Mouse (Mus musculus) megakaryocyte, adult 5-6 weeks (primary cell): ENCODE results near the gene Adam10. TPM values are rescaled to one million over a fixed set of nuclear protein-coding genes. Genes with fewer than 3 reads are reported as not detected.

Experiments used
- ATAC-seq: 2 replicates; pipeline ENCODE4 v1.8.0; 2016; ENCODE audit warnings: mild to moderate bottlenecking, inconsistent platforms; ENCODE audit not compliant: poor library complexity, severe bottlenecking
- total RNA-seq, 2 experiments: library from RNA; stranded (forward) in 1 of 2; stranded (reverse) in 1 of 2; fragments of 153-499, 151-499 nt in 1 of 2; fragments of 221-1000, 200-1000 nt in 1 of 2; gene quantifications; 2 replicates each; pipeline versions ENCODE4 v1.2.3 to v1.2.4; 2015 to 2017

The Adam10 gene
- total RNA-seq, 2 experiments from 2014 or later: 51.2 to 113 TPM

DNA sequence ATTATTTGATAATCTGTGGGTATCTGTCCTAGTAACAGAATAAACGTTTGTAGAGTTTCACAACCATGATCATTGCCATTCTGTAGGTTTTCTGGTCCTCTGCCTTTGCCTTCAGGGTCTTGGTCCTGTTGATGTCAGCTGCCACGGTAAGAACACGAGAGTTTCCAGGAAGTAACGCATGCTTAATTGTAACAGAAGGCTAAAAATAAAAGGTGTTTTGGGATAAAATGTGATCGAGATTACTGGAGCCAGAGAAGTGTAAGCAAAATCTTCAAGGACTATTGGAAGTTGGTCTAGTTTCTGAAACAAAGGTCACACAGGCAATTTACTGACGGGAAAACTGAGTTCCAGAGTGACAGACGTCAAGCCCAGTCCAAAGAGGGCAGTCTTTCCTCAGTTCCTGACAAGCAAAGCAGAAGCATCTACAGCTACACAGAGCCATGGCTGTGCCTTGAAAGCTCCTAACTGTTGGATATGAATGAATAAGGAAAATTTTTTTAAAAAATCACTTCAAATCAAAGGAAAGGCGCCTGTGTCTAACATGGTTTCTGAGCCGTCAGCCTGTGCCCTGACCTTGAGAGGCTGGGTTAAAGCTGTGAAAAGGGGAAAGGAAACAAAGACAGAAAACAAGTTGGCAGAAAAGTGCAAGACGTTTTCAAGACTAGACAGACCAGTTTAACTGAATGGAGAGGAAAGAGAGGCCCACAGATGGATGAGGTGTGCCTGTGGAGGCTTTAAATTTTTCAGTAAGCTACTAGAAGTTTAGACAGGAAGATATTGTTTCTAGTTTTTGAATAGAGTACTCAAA, 6.8 kb upstream of the Adam10 start:
- peak; percentile 70 for ATAC-seq

DNA sequence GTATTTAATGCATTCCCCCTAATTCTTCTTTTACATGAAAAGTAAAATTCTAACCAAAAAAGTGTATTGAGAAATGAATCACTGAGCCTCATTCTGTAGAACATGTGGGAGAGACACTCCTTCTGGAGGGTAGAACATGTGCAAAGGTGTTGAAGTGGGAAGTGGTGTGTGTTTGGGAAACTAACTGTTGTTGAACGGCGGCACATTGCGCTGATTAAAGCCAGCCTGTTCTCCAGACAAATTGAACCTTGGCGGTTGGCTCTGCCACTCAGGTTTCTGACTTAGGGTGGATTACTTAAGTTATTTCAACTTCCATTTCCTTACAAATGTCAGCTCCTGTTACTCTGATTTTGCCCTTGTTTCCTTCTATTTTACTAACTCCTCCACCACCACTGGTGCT, 5.1 kb upstream of the Adam10 start:
- ATAC-seq: no peak

DNA sequence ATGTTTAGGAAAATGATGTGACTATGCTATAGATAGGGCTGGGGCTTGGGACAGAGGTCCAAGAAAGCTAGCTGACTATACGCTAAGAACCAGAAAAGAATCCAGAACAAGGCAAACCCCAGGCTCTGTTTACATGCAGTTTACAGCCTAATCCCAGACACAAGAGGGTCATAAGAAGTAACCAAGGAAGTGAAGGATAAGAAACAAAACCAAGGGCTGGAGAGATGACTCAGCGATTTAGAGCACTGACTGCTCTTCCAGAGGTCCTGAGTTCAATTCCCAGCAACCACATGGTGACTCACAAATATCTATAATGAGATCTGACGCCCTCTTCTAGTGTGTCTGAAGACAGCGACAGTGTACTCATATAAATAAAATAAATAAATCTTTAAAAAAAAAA, 3.7 kb upstream of the Adam10 start:
- ATAC-seq: no peak

DNA sequence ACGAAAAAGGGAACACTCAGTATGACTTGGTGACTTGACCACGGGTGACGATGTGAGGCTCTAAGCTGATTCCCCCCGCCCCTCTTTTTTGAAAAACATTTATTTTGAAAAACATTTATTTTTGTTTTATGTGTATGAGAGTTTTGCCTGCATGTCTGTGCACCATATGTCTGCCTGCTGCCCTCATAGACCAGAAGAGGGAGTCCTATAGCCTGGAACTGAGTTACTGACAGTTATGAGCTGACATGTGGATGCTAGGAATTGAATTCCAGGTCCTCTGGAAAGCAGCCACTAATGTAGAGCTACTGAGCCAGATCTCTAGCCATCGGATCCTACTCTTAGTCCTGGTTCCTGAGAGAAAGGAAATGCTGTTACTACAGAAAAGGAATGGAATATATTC, 2.8 kb upstream of the Adam10 start:
- ATAC-seq: no peak

DNA sequence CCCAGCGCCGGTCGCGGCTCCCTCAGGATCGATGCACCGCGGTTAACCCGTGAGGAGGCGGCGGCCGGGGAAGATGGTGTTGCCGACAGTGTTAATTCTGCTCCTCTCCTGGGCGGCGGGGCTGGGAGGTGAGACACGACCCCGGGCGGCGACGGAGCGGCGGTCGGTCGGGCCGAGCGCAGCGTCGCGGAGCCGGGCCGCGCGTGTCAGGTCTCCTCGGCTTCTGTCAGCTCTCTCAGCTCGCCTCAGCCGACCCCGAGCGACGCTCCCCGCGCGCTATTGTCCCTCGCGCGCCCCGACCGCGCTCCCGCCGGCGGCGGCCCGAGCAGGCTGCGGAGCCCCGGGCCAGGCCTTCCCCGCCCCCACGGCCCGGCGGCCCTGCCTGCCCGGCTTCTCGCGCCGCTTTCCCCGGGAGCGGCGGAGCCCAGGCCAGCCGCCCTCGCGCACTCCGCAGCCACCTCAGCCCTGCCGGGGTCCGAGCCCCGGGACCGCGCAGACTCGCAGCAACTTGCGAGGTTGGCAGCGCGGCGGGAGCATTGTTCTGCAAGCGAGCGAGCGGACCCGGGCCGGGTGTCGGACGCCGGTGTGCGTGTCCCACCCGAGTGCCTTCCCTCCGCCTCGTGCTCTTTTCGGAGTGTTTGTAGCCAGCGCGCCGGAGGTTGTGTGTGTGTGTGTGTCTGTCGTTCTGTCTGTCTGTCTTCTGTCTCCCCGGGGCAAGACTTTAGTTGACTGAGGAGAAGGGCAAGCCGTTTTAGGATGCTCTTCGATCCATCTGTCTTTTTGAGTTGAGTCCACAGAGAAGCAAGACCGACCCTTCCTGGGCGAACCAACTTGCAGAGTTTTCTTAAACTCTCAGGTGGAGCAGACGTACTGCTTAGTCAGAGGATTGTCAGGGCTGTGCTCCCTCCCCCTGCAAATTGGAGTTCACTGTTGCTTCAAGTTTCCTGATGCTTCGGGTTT, 615 bp downstream of the Adam10 start:
- ATAC-seq: peak; percentile 11

DNA sequence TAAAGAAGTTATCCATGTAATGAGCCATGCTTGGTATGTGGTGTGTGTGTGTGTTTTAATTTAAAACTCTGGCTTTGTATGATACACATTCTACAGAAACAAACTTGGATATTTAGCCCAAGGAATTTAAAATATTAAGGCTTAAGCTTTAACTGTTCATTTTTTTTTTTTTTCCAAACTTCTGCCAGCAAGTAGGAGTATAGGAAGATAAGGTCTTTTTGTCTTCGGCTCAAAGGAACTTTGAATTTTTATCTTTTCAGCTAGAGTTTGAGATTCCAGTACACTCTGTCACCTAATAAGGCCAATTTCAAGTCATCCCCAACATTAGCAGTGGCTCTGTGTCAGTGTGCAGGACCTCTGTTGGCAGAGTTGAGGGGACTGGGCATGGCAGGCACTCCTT, 3.4 kb downstream of the Adam10 start:
- no peak for ATAC-seq

DNA sequence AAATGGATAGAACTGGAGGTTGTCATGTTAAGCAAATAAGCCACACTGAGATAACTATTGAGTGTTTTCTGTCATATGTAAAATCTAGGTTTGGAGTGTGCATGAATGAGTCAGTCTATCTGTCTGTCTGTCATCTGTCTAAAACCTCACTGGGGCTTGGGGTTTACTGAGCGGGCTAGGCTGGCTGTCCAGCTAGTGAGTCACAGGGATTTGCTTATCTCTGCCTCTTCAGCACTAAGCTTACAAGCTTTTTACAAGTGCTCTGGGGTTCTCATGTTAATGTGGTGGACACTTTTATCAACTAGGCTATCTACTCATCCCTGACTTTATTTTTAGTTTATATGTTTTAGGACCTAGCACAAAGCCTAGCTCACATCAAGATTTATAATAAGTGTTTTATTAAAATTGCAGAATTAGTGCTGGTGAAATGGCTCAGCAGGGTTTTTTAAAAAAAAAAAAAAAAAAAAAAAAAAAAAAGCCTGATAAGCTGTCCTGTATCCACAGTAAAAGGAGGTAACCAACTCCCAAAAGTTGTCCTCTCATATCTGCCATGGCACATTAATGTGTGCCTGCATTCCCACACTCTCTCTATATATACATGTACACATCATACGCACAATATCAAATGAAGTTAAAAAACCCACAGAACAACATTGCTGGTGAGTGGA, 9.6 kb downstream of the Adam10 start:
- ATAC-seq: no peak

DNA sequence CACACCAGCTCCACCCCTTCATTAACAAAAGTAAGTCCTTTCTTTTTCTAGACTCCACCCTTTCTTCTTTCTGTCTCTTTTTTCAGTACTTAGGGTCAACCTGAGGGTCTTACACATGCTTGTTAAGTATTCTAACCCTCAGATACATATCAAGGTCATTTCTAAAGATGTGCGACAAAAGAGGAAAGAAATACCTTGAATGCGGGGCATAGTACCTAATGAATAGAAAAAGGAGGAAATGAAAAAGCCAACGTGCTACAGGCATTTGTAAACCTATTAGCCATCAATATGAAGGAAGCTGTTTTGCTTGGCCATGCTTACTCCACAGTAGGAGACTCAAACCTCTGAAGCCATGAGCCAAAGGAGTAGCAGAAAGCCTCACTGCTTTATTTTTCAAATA, 11.1 kb downstream of the Adam10 start:
- no peak for ATAC-seq

DNA sequence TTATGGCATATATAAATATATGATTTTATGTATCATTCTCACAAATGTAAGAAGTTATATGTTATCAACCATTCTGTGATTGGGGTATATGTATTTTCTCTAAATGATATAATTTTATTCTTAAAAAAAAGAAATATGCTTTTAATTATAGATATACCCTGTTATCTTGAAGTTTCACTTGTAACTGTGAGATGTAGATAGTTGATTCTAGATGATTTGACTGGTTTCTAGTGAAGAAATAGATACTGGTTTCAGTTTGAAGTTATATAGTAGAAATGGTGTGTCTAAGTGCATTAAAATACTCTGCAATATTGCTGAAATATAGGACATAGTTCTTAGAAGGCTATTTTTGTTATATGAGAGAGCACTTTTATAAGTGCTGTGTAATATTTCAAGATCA, 11.8 kb downstream of the Adam10 start:
- no peak for ATAC-seq

DNA sequence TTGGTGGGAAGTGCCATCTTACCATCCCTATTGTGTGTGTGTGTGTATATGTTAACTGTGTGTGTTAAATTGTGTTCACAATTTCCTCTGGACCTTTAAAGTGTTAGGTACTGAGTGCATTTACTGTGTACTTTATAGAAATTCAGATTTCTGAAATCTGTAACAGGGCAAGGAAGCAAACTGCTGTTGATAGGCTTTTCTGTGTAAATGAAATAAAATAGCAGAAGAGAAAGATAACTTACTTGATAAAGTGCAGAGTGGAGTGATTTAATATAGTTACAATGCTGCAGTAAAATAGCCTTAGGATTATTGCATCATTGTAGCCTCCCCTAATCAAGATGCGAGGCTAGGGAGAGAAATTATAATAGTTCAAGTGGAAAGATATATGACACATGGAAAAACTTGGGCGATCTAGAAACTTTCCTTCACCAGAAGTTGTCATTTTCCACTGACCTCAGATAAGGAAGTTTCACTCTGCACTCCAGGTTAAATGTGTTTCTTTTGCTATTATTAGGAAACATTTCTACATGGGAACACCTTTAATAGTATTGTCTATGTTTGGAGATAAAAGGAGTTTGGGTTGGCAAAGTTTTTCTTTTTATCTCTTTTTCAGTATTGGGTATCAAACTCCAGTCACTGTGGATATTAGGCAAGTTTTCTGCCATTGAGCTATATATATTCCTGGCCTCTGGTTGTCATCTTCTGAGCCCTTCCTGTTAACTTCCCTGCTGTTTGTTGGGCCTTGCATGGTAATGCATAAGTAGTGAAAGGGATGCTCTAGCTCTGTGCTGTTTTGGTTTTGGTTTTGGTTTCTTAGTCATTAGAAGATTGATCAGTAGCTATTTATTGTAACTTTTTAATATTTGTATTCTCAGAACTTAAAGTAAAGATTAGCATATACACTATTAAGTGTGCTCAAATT, 13.2 kb downstream of the Adam10 start:
- 0 out of 2 replicates have a peak, but pooled peaks have one; percentile 12 for ATAC-seq

DNA sequence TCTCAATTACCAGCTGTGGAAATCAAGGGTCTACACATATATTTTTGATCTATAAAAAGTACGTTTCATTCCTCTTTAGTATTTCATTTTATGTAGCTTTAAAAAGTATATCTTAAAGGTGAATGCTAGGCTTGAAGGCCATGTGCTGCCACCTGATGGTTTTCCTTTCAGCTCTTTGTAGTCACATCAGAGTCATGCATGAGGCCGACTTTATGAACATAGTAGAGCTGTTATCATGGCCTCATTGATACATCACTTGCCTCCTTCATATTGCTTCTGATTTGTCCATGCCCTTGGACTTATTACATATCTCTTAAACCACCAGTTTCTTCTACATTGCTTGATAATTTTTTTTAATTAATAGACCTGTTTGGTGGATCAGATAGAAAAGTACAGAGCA, 16.9 kb downstream of the Adam10 start:
- no peak for ATAC-seq

DNA sequence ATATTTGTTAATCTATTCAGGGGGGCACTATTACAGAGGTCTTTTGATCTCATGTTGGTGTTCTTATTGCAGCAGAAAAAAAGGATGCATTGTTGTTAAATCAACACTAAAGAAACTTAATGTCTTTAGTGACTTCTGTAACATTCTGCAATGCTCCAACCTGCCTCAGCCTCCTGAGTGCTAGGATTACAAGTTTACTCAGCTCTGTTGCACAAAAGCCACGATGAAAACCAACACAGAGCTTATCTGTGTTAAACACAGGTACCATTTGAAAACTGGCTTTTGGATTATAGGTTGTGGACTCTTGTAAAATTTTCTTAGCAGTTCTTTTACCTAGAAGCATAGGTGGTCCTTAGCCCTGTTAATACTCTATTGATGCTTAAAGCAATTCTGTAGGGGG, 19.3 kb downstream of the Adam10 start:
- ATAC-seq: no peak

DNA sequence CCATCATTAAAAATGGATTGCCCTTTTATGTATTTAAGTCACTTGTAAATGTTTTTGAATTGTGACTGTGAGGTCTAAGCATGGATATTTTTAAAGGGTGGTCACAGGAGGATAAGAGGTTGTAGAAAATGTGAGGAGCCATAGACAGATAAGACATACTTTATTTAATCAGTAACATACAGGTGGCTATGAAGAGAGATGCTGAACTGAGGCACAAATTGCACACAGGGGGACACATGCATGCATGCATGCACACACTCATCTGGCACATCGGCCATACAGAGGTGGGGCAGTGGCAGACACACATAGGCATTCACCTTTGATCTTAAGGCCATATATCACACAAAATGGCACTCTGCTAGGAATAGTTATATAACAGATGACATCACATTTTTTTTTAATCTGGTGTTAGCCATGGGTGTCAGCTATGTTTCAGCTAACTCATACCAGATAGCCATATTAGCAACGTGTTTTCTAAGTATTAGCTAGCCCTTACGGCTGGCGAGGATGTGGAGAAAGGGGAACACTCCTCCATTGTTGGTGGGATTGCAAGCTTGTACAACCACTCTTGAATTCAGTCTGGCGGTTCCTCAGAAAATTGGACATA, 24.9 kb downstream of the Adam10 start:
- ATAC-seq: no peak

DNA sequence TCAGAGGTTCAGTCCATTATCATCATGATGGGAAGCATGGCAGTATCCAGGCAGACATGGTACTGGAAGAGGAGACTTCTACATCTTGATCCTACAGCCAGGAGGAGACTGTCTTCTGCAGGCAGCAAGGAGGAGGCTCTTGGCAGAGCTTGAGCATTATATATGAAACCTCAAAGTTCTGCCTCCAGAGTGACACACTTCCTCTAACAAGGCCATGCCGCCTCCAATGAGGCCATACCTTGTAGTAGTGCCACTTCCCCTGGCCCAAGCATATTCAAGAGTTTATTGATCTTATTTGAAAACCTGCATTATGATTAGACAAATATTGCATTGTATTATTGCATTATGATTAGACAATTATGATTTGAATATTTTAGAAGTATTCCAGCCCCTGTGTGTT, 27.6 kb downstream of the Adam10 start:
- ATAC-seq: peak; percentile 80

DNA sequence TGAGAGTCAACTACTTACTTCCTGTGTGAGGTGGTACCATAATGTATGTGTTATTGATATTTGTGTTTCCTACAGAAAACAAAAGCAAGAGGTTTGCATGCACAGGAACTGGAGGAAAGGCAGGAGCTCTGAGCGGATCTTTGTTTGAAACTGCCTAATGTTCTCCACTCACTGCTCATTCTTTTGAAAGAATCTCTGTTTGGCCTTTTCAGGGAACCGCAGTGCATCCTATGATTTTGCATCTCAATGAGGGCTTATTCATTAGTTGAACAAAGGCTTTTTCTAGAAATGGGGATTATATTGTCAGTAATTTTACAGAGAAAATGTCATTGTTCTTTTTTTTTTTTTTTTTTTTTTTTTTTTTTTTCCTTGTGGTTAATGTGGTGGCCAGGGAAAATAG, 50.7 kb downstream of the Adam10 start:
- ATAC-seq: no peak

DNA sequence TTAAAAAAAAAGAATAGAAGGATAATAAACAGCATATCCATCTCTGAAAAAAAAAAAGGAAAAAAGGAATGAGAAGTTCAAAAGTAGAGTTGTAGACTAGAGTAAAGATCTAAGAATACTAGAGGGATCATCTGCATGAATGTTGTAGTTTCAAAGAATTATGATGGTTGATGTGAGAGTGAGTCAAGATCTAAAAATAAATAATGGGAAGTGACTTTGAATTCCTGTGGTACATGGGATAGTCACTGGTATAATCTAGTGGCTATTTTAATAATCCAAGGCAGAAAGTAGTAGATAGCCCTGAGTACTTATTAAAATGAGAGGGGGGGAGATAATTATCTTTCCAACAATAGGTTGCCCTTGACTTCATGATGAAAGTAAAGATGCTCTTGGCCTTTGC, 52.3 kb downstream of the Adam10 start:
- ATAC-seq: peak; percentile 47

DNA sequence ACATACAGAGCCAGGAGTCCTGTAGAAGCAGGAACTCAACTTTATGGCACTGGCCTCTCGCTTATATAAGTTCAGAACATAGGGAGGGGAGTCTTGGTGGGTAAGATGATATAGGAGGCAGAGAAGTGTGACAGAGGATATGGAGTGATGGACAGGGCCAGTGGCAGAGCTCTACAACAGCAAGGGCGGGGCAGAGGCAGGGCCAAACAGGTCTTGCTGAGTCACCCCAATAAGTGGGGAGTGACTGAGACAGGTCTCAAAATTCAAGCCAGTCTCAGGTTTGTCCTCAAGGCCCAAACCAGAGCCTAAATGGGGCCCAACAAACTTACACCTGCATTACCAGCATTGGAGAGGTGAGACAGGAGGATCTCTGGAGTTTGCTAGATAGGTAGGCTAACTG, 54.4 kb downstream of the Adam10 start:
- no peak for ATAC-seq

DNA sequence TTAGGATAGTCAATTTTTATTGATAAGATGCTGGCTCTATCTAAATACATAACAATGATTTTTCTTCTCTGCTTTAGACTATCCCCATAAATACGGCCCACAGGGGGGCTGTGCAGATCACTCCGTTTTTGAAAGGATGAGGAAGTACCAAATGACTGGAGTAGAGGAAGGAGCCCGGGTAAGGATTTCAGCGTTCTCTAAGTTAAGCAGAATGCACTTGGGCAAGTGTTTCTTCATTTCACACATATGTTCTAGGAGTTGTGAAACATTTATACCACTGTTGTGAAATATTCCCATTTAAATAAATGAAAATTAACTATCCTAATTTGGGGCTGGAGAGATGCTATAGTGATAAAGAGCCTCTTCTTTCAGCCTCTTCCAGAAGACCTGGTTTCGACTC, 61.2 kb downstream of the Adam10 start:
- ATAC-seq: peak; percentile 87

DNA sequence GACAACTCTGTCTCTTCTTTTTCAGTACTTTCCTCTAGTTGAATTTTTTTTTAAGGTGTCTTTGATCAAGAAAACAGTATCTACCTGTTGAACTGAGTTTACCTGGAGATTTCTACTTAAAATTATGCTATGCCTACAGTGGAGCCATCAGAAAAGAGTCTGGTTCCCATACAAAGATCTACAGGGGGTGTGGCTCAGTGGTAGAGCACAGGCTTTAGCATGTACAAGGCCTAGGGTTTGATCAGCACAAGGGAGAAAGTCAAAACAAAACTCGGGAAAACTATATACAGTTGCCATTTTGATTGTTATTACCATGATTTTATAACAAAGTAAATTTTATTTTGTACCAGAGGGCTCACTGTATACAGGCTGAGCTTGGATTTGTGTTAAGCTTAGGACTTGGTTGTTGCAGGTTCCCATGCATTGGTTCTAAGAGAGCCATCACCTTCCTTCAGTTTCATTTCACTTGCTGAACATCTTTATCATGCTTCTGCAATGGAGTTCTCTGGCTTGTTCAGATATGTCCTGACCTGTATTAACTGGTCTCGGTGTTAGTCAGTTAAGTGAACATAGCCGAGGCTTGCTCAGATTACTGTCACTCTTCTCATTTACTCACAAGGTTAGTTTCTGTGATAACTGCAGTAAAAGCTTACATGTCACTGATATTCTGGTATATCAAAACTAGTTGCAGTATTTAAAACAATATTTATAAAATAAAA, 72.9 kb downstream of the Adam10 start:
- ATAC-seq: no peak
